Mouse (Mus musculus) spleen, adult 18-20 months (tissue): ENCODE measurements around the gene Tox2.

Experiments
- DNase-seq, 2 experiments: peaks; one replicate each; pipeline ENCODE4 v3.0.0; 2022; ENCODE audit warnings: mixed read lengths in 2 of 2

Gene Tox2

GRCm38 (mm10) chr2:163261362-163262054 lies 58.6 kb downstream of the Tox2 start:
- no peak for DNase-seq

DNA sequence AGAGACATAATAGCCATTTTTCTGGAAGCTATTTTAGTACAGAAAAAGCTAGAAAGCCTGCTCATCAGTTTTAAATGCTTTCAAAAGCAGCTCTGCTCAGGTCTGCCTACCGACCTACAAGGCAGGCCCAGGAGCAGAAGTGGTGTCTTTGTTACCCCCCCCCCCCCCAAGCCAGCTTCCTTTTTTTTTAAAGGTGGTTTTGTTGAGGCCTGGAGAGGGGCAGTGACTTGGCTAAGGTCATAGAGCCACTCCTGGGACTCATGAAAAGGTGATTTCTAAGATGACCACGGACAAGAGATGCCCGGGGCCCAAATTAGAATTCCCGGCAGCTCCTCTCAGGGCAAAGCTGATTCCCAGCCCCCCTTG lies 59.1 kb downstream of the Tox2 start:
- DNase-seq = no peak

DNA sequence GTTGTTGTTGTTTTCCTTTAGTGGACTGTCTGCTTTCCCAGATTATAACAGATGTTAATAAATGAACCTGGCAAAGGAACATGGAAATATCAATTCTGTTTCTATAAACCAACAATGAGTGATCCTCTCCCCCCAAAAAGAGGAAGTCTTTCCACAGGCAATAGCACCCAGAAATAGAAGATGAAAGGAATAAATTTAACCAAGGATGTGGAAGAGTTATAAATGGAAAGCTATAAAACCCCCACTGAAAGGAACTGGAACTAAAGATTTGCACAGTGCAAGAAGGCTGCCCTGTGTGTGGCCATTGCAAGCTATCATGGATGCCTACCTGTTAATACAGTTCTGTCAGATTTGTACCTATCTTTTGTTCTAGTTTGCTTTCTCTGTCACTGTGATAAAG lies 64.2 kb downstream of the Tox2 start:
- no peak for DNase-seq

GRCm38 (mm10) chr2:163271581-163272492 lies 68.9 kb downstream of the Tox2 start:
- DNase-seq = no peak

DNA sequence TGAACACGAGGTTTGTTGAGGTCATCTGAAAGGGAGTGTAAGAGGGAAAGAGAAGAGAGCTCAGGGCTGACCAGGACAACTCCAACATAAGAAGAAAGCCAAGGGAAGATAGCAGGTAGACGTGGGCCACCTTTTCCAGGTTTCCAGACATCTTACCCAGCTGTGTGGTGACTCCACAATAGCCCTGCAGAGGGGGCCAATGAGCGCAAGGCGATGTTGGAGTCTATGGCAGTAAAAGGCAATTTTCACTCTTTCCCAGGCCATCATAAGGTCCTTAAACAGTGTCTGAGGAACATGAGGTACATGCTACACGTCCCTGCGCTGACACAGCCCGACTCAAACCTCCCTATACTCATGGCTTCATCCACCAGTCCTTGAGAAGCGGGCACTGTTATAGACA lies 70.9 kb downstream of the Tox2 start:
- no peak for DNase-seq

DNA sequence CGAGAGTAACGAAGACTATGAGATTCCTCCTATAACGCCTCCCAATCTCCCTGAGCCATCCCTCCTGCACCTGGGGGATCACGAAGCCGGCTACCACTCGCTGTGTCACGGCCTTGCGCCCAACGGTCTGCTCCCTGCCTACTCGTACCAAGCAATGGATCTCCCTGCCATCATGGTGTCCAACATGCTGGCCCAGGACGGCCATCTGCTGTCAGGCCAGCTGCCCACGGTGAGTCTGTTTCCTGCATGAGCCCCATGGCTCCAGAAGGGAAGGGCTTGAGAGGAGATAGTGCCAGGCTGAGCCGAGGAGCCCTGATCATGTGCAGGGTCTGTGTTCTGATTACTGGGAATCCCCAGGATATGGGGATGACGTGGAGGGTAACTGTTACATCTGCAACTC lies 73.1 kb downstream of the Tox2 start:
- no peak for DNase-seq

DNA sequence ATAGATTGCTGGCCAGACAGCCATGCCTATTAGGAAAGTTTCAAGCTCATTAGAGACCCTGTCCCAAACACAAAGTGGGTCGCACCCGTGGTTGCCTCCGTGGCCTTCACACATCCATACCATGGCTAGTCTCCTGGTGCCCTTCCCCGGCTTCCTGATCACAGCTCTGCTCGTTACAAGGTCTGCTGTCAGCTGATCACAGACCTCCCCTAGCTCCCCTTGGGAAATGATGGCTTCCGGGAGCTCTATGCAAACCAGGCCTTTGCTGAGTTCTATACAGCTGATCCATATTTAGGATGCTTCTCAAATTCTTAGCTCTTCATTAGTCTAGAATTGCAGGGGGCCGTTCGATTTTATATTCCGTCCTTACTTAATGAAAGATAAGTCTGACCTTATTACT lies 75.1 kb downstream of the Tox2 start:
- no peak for DNase-seq

DNA sequence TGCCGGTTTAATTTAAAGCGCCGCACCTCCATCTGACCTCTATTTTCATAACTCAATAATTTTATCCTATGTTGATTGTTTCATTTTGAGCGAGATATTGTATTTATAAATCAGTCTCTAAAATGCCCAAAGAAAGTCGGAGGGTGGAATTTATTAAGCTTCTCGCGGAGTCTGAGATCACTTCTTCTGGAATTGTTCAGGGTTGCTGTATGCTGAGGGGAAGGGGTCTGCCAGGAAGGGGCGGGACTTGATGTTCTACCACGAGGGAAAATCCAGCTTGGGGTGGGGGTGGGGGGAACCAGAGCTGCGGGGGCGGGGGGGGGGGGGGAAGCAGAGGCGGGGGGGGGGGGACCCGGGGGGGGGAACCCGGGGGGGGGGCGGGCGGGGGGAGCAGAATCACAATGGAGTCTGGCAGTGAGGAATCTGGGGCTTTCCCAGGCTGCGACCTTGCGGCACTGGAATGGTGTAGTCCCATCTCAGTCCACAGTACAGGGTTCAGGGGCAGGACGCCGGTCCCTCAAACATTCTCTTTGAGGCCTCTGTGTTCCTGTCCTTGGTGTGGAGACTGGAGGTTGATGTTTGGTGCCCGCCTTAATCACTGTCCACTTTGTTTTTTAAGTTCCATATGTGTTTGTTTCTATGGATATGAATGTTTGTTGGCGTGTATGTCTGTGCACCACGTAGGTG lies 77.9 kb downstream of the Tox2 start:
- no peak for DNase-seq

- DNase-seq = no peak
These were observed 81.9 kb downstream of the Tox2 start for GRCm38 (mm10) chr2:163284856-163285255.

DNA sequence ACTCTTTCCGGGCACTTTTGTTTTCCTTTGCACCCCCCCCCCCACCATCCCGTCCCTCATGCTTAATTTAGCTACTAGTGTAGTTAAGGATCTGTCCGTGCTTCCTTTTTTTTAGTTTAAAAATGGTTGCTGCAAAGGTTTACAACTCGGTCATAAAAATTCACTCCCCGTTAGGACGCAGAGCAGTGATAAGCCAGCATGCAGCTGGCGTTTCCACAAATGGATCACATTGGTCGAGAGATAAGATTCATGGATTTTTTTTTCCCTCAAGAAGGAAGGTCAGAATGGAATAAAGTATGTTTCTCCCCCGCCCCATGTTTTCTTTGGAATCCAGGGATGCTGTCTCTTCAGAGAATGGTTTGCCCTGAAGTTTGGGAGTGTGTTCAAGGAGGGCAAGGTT lies 82.4 kb downstream of the Tox2 start:
- no peak for DNase-seq

GRCm38 (mm10) chr2:163285762-163286161 lies 82.8 kb downstream of the Tox2 start:
- DNase-seq = no peak

- no peak for DNase-seq
These were observed 86.0 kb downstream of the Tox2 start for GRCm38 (mm10) chr2:163288881-163289379.

DNA sequence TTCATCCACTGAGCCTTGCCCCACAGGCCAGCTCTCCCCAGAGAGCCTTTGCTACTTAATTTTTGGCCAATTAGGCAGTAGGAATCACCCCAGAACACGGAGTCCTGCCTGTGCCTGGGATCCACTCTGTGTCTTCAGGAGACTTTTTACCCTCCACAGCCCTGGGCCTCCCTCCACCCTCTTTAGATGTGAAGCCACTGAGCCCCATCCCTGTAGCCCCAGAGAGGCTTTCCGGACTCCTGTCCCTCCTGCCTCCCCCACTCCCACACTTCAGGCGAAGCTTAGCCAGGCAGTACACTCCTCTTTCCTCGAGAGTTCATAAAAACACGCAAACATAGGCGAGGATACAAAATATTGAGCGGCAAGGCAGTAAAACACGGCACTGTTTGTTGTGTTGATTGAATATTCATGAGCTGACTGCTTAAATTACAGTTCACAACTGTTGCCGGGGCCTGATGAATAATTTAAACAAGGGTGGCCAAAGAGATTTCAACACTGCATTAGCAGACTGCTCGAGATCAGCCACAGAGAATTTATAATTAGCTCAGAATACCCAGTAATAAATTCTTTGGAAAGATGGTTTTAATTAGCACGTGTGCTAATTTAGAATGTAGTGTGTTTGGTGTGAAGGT lies 94.2 kb downstream of the Tox2 start:
- DNase-seq = no peak

DNA sequence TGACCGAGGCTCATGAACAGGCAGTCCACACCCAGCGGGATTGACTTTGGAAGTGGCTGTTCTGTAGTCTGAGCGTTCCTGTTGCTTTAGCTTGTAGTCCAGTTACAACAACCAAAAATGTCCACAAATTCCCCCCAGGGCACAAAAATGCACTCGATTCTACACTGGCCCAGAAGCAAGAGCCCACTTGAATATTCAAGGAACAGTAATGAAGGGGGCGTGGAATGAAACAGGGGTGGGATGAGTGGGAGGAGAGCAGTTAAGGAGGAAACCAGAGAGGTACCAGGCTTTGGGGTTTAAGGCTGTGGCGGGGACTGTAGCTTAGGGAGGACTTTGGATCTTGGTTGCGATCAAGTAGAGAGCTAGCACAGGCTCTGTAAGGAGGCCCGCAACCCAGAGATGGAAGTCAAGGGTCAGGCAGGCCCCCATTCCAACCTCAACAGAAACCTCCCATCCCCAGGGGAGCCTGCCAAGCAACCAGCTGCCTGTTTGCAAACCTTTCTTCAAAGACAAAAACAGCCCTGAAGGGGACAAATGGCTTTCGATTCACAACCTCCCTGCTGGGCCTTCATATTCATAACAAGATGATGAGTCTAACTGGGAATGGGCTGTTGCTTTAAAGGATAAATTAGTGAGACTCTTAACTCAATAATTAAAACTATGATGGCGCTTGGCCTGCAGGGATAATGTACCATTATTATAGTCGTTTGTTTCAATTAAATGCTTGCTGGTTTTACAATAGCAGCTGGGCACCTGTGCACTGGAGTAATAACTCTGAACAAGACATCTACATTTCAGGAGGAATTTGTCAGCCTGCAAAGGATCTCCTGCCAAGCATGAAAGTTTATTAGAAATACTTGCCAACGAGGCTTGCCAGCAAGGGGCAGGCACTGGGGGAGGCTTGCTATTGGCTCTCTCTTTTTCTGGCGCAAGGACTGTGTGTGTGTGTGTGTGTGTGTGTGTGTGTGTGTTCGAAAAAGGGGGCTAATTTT lies 97.4 kb downstream of the Tox2 start:
- DNase-seq = no peak

- DNase-seq = no peak
These were observed 98.7 kb downstream of the Tox2 start for GRCm38 (mm10) chr2:163301641-163302040.

DNA sequence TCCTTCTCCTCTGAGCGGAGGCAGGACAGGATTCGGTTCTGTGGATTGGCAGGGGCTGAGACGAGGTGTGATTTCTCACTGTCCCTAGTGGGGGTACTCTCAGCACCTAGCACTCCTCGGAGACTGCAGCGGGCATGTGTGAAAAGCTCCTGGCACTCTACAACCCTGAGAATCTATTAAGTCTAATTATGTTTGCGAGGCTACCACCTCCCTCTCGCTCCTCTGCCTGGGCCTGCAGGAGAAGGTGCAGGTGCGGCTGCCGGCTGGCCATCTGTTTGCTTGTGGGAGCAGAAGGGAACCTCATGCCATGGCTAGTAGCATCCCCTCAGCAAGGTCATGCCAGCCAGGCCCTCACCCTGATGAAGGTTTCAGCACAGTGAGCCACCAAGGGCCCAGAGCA lies 100.1 kb downstream of the Tox2 start:
- no peak for DNase-seq

GRCm38 (mm10) chr2:163309376-163309775 lies 106.5 kb downstream of the Tox2 start:
- DNase-seq = no peak

GRCm38 (mm10) chr2:163310163-163310688 lies 107.3 kb downstream of the Tox2 start:
- no peak for DNase-seq

DNA sequence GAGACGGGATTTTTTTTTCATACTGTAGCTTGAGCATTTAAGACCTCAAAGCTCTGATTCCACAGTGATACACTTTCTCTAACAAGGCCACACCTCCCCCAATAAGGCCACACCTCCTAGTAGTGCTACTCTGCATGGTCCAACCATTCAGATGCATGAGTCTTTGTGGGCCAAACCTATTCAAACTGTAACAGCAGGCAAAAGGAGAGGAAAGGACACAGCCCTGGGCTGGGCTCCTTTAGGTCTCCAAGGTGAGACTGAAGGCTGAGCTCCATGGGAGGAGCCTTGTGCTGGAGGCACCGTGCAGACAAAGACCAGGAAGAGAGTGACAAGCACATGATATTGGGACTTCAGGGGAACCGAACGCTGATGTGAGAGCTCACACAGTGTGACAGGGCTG lies 114.4 kb downstream of the Tox2 start:
- no peak for DNase-seq

GRCm38 (mm10) chr2:163318777-163319176 lies 115.9 kb downstream of the Tox2 start:
- no peak for DNase-seq

DNA sequence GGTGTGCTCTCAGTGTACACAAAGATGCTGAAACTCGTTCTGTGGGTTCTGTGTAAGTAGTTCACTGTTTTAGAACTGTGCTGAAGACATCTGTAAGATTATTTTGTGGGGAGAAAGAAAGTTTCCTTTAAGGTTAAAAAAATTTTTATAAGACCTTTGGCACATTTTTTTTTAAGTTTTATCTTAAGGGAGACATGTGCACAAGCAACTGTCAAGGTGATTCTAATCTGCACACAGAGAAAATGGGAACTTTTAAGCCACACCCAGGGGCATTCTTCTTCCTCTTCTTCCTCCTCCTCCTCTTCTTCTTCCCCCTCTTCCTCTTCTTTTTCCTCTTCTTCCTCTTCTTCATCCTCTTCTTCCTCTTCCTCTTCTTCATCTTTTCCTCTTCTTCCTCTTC lies 120.2 kb downstream of the Tox2 start:
- DNase-seq = no peak

- DNase-seq = no peak
These were observed 127.8 kb downstream of the Tox2 start for GRCm38 (mm10) chr2:163330742-163331141.
